Mouse (Mus musculus) gastrocnemius, postnatal 4 days (tissue): ENCODE data around the gene Dnmt1. TPM values are rescaled to one million over a fixed set of nuclear protein-coding genes. Genes with fewer than 3 reads are reported as not detected.

ENCODE experiments used
- DNase-seq, 2 experiments: peaks; one replicate each; pipeline ENCODE4 v3.0.0; 2021 to 2022; ENCODE audit warnings: low spot score in 2 of 2, mixed read lengths in 2 of 2
- total RNA-seq, 2 experiments: library from RNA; stranded (reverse); gene quantifications; 2 replicates each; pipeline ENCODE4 v1.2.3; 2021

Dnmt1 gene
- total RNA-seq, 2 experiments from 2014 or later, result 44.5 to 46.0 TPM

DNA sequence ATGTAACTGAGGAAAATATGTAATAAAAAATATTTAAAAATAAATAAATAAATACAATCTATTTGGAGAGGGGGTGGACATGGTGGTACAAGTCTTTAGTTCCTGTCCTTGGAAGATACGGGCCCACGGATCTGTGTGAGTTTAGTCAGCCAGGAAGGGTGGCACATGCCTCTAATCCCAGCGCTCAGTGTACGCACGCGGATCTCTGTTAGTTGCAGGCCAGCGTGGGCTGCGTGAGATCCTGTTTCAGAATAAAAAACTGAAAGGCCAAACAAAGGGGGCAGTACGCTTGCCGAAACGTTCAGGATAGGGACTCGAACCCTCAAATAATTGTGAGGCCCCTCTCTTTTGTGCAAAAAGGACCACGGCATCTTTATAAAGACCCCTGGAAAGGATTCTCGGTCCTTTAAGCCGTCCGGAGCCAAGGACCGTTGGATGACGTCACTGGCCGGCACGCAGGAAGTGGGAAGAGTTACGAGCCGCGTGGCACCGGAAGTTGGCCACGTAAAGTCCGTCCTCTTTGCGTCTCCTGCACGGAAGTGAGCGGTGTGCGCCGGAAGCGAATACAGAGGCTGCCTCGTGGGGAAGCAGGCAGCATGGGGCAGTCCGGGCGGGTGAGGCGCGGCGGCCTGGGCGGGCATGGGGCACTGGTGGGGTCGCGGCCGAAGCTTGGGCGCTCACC is 71.8 kb downstream of the Dnmt1 start, which contains the start of gene Ppan:
Gene Ppan, plus strand, starts transcription at position 472 of the 682 bp plus-strand sequence.
- peak; percentile 87 to 95 for DNase-seq

DNA sequence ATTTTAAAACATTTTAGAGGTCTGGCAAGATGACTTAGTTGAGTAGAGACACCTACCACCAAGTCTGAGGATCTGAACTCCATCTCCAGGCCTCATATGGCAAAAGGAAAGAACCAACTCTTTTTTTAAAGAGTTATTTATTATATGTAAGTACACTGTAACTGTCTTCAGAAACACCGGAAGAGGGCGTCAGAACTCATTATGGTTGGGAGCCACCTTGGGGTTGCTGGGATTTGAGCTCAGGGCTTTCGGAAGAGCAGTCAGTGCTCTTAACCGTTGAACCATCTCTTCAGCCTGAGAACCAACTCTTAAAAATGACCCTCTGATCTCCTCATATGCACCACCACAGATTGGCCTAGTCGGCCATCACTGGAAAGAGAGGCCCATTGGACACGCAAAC is 72.5 kb downstream of the Dnmt1 start:
- no peak for DNase-seq

DNA sequence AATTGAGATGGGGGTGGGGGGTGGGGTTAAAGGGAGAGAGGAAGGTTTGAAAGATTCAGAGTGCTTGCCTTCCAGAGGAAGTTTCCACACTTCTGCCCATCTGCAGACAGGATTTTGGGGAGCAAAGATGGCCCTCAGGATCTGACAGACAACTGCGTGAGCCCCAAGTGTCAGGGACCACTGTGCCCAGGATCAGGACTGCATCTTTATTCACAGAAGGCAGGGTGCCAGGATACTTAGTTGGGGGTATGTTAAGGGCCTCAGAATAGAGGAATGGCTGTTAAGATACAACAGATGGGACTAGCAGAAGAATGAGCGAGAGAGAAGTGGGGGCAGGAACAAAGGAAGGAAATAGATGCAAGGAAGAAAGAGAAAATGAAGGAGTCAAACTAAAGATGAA is 73.1 kb downstream of the Dnmt1 start:
- DNase-seq, result no peak

DNA sequence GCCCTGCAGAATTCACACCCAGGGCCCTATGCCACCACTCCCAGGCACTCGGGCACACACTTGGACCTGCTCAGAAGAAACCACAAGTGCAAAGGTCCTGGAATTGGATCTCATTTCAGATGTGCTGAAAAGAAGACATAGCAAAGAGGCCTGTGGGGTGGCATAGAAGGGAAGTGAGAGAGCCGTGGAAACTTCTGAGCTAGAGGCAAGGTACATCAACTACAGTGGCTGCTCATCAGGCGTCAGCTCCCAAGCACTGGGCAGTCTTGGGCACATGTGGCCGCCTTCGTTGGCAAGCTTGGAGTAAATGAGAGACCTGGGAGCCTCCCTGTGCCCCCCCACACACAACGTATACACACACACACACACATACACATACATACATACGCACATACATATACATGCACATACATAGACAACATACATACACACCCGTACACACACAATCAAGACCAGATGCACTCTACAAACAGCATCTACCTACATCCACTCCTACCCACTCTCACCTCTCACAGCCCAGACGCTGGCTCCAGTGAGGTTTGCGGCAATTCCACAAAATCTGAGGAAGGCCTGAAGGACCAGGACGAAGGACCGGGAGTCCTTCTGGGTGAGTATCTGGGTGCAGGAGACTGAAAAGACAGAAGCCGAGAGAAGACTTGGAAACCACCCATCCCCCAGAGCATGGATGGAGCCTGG is 80.4 kb downstream of the Dnmt1 start, which contains the start of gene Angptl6:
Gene Angptl6, minus strand, starts transcription at position 631 of the 696 bp plus-strand sequence.
- DNase-seq, result no peak

DNA sequence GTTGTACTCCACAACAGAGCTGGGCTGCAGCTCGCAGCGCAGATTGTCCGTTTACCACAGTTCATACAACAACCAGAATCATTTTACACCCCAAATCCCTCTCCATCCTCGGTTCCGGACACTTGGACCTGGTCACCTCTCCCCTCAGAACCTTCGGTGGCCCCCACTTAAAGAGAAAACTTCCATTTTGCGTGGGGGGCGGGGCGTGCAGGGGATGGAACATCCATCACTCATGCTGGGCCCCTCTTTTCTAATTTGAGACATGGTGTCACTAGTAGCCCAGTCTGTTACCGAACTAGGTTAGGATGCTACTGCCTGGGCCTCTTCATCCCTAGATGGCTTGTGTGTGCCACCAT is 81.0 kb downstream of the Dnmt1 start:
- peak in 1 of 2 experiments; percentile 42 for DNase-seq

DNA sequence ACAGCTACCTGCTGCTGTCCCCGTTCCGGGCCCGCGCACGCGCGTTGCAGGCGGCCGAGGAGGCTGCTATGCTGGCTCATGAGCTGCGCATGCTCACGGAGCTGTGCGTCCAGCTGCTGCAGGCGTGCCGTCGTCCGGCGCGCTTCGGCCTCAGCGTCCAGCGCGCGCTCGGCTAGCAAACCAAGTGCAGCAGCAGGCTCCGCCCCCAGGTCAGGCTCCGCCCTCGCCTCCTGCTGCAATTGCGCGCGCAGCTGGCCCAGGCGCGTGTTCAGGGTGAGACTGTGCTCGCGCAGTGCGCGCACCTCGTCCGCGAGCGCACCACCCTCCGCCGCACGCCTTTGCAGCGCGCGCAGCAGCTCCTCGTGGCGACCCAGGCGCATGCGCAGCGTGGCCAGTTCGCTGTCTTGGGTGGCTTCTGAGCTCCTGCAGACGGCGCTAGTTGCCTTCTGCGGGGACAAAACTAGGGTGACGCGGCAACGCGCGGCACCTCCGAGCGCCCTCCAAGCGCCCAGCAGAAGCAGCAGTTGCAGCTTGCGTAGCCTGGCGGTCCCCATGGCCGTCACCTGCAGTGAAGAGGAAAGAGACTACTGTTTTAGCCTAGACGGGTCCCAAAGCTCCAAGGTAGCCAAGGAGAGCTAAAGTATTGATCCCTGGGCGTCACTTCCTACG is 81.5 kb downstream of the Dnmt1 start:
- peak; percentile 99 to 100 for DNase-seq

DNA sequence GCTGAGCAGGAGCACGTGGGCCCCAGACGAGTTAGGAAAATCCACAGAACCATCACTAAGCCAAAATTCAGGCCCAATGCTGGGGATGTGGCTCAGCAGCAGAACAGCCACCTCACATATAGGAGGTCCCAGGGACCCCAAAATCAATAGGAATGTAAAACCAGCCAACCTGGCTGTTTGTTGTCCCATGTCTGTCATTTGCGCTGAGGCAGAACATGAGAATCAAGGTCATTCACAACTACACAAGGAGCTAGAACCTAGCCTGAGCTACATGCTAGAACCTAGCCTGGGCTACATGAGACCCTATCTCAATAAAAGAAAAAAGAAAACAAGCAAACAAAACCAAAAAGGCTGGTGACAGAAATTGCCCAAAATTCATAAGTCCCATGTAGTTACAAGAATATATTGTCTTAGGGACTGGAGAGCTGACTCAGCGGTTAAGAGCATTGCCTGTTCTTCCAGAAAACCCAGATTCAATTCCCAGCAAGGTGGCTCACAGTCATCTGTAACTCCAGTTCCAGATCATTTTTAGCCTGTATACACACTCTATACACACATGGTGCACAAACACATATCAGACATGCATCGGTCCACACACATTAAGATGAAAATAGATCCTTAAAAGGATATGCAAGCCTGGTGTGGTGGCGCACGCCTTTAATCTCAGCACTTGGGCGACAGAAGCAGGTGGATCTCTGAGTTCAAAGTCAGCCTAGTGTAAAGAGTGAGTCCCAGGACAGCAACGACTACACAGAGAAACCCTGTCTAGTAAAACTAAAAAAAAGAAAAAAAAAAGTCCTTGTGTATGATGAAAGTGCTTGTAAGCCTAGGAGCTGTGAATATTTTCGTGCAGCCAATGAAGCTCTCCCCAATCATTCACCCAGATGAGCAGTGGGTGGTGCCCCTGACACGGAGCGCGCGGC is 82.3 kb downstream of the Dnmt1 start:
- DNase-seq, result no peak

DNA sequence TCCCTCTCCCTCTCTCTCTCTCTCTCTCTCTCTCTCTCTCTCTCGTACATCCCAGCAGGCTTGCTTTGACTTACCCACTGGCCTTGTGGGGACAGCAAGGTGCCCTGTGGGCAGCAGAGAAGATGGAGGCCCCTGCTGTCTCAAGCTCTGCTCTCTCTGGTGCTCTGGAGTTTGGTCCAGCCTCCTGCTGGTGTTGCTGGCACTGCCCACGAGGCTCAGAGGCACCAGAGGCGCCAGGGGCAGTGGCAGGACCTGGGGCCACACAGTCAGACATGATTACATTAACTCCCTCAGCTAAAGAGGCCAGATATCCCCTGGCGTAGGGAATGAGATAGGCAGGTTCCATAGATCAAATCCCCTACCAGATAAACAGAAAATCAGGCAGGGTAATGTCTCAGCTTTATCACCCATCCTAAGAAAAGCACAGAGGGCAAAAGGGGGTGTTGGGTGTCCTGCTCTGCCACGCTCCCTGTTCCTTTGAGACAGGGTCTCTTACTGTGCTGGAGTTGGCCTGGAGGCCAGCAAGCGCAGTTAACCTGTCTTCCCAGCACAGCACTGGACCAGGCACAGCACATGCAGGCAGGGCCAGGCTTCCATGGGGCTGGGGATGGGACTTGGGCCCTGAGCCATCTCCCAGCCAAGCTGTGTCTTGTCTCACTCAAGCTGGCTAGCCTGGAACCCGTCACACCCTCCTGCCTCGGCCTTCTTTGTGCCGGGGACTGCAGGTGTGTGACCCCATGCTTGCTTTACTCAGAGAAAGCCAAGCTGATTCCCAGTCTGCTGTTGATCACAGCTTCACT is 83.2 kb downstream of the Dnmt1 start:
- DNase-seq, result no peak

DNA sequence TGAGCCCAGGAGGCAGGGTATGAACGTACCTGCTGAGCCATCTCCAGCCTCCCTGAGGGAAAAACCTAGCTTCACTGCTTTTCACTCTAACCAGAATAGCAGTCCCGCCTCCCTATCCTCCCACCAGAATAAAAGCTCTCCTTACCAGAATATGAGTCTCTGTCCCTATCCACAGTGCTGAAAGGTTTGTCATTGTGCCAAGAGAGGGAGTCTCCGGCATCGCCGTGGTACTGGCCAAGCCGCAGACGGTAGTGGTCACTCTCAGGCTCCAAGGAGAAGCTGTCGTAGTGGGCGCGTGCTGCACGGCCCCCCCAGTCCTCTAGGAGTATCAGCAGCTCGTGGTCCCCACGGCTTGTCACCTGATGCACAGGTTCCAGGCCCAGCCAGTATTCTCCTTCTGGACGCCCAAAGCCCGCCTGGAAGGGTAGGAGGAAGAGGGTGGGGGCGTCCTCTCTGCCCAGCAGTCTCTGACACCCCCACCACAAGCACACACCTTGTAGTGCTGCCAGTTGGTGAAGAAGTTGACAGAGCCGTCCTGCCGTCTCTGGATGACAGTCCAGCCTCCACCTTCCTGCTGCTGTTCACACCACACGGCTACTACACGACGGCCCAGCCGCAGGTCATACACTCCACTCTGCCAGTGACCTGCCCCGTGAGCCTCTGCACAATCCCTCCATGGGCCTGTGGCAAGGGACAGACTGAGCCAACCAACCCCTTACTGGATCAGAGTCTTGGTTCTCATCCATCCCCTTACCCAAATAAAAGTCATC is 84.5 kb downstream of the Dnmt1 start:
- DNase-seq, result no peak

DNA sequence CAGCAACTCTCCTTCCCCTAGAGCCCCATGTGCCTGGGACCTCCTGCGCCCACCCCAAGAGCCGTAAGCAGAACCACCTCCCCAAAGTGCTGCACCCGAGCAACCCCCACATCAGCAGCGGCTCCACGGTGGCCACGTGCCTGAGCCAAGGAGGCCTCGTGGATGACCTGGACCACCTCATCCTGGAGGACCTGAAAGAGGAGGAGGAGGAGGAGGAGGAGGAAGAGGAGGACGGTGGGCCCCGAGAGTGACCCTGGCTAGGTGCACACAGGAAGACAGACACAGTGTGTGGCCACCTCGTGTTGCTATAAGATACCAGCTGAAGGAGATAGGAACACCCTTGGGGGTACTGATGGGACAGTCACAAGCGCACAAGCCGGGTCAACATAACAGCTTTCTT is 86.2 kb downstream of the Dnmt1 start:
- DNase-seq, result no peak

DNA sequence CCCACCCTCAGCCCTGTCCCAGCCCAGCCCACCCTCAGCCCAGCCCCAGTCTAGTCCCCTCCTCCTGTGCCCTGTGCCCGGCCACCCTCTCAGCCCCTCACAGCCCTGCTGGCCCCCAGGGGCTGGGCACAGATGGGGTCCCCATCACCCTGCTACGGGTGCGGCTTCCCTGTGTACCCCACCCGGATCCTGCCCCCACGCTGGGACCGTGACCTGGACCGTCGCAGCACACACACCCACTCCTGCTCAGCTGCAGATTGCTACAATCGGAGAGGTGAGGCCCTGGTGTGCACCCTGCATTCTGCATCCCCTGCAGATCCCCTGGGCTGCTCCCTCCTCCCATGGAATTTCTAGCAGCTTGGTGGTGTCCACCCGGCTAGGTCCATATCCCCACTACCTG is 86.7 kb downstream of the Dnmt1 start:
- no peak for DNase-seq

DNA sequence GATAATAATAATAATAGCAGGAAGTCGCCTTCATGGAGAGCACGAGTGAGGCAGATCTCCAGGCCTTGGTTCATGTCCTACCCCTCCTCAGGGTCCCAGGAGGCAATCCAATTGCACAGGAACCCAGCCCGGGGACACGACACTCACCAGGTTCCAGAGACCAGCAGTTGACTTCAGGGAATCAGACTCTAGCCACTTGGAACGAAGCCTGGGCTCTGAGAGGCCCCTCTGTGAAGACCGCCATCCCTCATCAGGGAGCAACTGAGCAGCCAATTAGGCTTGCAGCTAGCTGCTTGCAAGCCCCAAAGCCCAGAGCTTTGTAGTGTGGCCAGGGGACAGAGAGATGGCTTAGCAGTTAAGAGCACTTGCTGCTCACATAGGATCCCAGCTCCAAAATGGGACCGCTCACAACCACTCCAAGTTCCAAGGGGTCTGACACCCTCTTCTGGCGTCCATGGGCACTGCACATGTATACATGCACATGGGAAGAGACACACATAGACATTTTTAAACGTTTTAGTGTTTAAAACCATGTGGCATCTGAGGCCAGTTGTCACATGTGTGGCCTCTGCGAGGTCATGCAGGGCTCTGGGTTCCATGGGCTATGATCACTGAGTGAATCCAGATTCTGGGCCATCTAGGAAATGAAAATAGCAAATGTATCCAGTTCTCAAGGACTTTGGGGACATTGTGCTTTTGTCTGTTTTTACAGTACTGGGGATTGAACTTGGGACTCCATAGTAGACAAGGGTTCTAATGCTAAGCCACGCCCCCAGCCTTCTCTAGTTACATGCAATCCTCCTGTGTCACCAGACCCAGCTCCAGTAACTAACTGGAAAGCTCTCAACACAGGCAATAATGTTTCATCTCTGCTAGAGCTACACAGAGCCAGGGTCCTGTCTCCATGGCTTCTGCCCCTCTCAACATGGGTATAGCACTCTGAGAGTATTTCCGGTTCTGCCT is 89.2 kb downstream of the Dnmt1 start:
- DNase-seq, result no peak

DNA sequence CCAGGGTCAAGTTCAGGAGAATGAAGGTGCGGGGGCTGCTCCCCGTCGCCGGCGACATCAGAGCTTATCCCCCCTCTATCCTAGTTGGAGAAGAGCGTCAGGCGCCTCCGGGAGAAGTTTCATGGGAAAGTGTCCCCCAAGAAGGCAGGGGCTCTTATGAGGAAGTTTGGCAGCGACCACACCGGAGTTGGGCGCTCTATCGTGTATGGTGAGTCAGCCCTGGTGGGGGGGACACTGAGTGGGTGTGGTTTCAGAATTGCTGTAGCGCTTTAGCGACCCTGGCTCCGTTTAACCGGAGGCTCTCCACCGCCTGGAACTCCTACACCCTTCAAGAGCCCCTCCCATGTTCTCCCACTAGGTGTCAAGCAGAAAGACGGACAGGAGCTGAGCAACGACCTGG is 90.4 kb downstream of the Dnmt1 start:
- DNase-seq, result no peak

DNA sequence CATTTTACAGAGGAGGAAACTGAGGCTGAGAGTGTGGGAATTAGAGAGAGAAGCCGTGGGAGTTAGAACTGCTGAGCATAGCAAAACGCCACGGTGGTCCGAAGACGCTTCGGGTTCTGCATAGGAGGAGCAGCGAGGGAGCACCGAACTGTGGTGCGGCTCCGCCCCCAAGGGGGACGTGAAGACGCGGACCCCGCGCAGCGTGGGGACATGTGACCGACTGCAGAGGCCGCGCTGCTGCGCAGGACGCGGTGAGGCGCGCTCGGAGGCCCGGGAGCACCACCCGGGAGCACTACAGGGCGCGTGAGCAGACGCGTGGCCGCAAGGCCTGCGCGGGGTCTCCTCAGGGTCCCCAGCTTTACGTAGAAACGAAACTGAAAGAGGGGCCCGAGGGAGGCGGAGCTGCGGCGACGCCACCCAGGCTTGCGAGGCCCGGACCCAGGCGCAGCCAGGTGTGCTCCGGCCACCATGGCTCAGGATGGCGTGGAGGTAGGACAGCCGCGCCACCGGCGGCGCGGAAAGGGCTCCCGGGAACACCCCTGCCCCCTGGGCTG is 91.2 kb downstream of the Dnmt1 start, which contains the start of gene A230050P20Rik:
Gene A230050P20Rik, plus strand, starts transcription at position 195 of the 554 bp plus-strand sequence.
- DNase-seq, result peak in 1 of 2 experiments; percentile 56

DNA sequence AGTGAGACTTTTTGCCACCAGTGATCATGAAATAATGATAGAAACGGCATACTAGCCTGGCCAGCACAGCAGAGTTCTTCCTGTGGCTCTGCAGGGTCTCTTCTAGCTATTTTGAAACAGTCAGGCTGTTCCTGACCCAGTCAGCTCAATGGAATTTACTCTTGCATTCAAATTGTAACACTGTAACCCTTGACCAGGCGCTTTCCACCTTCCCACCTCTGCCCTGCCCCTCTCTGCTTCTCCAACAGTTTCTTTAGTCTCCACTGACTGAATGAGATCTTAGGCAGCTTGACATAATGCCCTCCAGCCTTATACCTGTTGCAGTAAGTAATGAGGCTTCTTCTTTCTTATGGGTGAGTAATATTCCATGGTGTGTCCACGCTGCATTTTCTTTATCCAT is 92.8 kb downstream of the Dnmt1 start:
- DNase-seq, result no peak

DNA sequence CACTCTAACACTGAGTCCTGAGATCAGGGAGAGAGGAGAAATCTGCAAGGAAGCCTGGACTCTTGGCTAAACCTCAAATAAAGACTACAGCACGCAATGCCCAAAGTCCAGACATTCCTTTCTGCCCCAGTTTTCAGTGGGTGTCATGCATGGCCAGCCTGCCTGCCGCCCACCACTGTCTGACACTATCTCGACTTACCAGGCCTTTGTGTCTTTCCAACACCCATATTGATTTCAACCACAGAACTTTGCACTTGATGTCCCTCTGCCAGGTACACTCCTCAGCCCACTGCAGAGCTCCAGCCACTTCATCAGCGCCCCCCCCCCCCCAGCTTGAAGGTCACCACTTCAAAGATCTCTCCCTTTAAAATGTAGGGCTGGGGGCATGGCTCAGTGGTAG is 97.5 kb downstream of the Dnmt1 start:
- no peak for DNase-seq

DNA sequence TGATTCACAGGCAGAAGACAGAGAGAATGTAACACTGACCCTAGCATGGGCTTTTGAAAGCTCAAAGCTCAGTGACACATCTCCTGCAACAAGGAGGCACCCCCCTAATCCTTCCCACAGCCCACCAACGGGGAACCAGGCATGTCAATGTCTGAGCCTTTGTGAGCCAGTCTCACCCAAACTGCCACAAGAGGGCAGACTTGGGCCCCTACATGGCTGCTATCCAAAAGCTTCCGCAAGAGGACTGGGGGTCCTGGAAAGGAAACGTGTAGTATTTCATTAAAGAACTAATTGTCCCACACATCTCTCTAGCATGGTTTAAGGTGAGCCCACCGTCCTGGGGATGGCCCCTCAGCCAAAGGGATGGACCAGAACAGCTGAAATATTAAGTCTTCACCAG is 97.9 kb downstream of the Dnmt1 start:
- no peak for DNase-seq

DNA sequence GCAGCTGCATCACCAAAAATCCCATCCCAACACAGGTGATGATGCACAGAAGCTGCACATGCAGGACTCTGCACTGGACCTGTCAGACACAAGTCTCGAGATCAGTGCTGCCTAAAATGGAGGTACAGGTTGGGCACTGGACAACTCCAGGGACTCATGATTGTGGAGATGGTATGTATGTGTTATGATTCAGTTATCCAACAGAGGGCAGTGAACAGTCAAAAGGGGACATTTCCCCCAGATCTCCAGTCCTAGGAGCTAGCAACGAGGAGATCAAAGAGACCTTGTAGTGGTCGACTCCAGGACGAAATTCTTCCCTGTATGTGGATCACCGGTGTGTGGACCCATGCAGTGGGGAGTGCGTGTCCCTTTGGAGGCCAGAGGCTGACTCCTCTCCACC is 99.8 kb downstream of the Dnmt1 start:
- DNase-seq, result no peak
